Mouse (Mus musculus) E14TG2a.4 (cell line): ENCODE results near the gene Abhd4.

Experiments used
- CTCF ChIP-seq: conservative IDR thresholded peaks from 2 replicates; pipeline ENCODE4 v1.5.1; 2014; ENCODE audit warnings: low read length
- NANOG ChIP-seq: IDR thresholded peaks from 2 replicates; pipeline ENCODE4 v1.6.1; 2014; ENCODE audit warnings: borderline replicate concordance, low read length, mixed read lengths
- POU5F1 ChIP-seq: IDR thresholded peaks from 2 replicates; pipeline ENCODE4 v1.6.1; 2014; ENCODE audit warnings: low read length, borderline replicate concordance

- no peak for TF ChIP-seq CTCF
- TF ChIP-seq NANOG = no peak
- no peak for TF ChIP-seq POU5F1
Observed at GRCm38 (mm10) chr14:54230638-54231150, 23.3 kb upstream of the Abhd4 start.
